Mouse (Mus musculus) ovary, postnatal 10 days (tissue): ENCODE measurements around the gene 2610301B20Rik.
"Not testable (repeated sequence)": the region's sequence is repeated elsewhere in the genome, so short reads cannot be mapped to it uniquely, and the experiment has no call there.

Experiments used
- DNase-seq: peaks from one replicate; pipeline ENCODE4 v3.0.0; 2022; ENCODE audit warnings: low spot score

The 2610301B20Rik gene

DNA sequence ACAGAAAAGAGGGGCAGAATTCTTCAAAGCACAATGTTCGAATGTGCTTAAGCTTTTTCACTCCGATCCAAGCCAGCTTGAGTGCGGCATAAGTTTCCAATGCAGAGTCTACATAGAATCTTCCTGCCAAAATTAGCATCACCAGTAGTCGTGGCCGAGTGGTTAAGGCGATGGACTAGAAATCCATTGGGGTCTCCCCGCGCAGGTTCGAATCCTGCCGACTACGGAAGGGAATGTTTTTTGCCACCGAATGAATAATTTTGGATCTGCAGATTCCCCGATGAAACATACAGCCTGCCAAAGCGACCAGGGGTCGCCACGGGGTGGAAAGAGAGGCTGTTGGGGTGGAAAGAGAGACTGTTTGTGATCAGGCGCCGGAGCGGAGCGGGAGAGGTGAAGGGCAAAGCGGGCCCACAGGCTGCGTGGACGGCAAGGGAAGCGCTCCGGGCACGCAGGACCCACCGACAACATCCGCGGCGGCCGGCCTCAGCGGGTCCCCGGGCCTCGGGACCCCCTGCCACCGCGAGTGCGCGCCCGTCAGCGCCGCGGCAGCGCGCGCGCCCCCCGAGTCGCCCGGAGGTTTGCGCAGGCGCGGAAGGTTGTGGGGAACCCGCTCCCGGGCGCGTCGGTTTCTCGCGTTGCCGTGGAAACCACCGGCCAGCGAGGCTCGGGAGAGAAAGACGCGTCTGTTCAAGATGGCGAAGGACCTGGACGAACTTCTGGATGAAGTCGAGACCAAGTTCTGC lies at the start of gene 2610301B20Rik:
Gene 2610301B20Rik, plus strand, starts transcription at position 579 of the 746 bp plus-strand sequence.
- DNase-seq = peak; percentile 87

DNA sequence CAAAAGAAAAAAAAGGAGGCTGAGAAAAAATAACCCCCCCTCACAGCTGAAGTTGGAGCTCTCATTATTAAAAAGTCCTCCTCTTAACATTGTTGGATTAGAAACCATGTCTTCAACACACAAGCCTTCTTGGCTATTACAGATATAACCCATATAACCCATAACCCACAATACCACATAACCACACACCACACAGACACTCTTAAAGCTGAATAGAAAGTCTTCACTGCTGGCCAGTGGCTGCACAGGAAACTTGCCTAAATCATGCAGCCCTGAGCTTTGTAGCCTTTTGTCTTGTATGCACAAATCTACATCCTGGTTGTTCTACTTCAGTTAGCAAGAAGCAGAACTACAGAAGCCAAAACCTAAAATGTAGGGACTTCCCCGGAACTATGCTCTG lies 41.0 kb upstream of the 2610301B20Rik start:
- DNase-seq = no peak

GRCm38 (mm10) chr4:10835252-10836051 lies 38.8 kb upstream of the 2610301B20Rik start:
- no peak for DNase-seq

GRCm38 (mm10) chr4:10845848-10846247 lies 28.4 kb upstream of the 2610301B20Rik start:
- no peak for DNase-seq

- no peak for DNase-seq
Measured at GRCm38 (mm10) chr4:10849812-10850211, 24.5 kb upstream of the 2610301B20Rik start.

DNA sequence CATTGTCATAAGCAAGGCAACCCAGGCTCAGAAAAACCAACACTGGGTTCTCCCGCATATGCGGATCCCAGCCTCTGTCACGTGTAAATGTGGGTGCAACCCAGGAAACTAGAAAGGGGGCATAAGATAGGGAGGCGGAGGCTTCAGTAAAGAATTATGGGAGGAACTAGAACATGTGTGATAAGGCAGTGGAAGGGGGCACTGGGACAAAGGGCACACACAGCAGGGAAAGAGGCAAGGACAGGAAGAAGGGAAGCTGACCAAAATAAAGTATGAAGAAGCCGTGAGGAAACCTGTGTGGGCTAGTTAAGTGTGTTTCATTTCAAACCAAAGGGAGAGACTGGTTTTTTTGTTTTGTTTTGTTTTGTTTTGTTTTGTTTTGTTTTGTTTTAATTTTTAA lies 23.3 kb upstream of the 2610301B20Rik start:
- no peak for DNase-seq

- no peak for DNase-seq
Measured at GRCm38 (mm10) chr4:10859174-10859573, 15.1 kb upstream of the 2610301B20Rik start.

- DNase-seq = no peak
Measured at GRCm38 (mm10) chr4:10859911-10860581, 14.3 kb upstream of the 2610301B20Rik start.

- no peak for DNase-seq
Measured at GRCm38 (mm10) chr4:10860825-10861224, 13.5 kb upstream of the 2610301B20Rik start.

- not testable (repeated sequence) for DNase-seq
Measured at GRCm38 (mm10) chr4:10862882-10863281, 11.4 kb upstream of the 2610301B20Rik start.

GRCm38 (mm10) chr4:10872231-10872630 lies 2.1 kb upstream of the 2610301B20Rik start:
- DNase-seq = no peak

DNA sequence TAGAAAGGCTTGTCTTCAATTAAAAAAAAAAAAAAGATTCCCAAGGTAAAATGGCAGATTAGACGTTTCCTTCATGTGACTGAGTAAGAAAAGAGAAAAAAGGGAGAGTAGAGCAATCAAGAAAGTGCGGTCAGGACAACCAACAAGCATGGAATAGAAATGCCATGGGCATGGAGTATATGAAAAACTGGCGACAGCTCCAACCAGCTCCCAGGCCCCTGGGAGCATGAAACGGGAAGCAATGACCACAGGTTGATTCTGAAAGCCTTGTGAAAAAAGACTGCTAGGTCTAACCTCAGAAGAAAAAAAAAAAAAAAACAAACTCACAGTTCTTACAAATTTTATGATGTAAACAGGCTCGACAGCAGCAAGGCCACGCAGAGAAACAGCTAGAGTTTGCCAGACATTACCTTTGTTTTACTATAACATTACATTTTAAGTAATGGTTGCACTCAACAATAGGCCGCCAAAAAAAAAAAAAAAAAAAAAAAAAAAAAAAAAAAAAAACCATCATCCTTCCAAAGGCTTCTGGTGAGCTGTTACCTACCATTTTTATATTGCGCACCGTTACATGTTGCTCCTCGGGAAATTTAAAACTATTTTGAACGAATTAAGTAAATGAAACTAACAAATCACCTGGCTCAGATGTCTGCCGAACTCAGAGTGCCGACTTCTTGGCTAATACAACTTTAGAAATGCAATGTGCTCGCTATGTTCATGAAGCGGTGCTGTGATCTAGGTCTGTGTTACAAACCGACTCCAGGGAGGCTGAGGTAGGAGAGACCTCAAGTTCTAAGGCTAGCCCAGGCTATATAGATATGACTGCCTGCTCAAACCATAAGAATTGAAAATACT lies 1.4 kb upstream of the 2610301B20Rik start:
- no peak for DNase-seq

DNA sequence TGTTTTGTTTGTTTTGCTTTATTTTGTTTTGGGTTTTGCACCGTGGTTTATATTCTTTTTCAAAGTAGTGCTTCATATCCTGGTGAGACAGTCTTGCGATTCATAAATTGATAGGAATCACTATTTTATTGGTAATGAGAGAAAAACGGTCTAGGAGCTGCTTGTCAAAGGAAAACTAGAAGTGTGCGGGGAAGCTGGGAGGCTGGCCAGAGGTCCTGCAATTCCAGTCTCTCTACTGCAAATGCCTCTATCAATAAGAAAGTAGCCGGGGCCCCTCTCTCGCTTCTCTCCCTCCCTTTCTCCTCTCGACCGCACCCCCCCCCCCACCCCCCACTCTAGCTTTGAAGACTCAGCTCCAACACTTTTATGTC lies 764 bp upstream of the 2610301B20Rik start:
- no peak for DNase-seq

DNA sequence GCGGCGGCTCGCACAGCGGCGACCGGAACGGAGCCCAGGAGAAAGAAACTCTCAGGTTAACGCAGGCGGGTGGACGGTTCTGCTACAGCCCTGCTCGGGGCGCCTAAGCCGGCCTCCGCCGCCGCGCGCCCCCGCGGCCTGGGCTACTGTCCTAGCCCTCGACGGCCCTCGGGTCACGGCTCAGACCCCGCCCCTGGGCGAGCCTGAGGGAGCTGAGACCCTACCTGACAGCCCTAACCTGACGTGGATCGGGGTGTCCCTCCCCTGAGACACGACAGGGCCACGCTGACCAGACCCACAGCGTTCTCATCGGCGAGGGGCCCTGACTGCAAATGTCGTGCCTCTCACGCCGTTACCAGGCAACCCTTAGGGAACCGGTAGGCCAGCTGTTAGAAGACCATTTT lies 422 bp downstream of the 2610301B20Rik start:
- DNase-seq = peak; percentile 33

GRCm38 (mm10) chr4:10875407-10875806 lies 1.1 kb downstream of the 2610301B20Rik start:
- DNase-seq = no peak

DNA sequence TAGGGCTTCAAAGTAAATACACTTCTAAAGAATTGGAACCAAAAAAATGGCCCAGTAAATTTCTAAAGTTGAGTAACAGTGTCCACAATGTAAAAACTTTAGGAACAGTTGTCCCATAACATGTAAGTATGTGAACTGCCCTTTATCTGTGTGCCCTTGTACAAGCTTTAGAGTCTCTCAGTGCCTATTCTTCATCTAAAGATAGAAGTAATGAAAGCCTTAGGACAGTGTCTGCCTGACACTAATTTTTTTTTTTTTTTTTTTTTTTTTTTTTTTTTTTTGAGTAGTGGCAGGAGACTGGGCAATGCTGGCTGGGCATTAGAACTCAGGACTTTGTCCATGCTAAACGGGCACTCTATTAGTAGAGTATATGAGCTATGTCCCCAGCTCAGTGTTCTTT lies 2.8 kb downstream of the 2610301B20Rik start:
- no peak for DNase-seq

- DNase-seq = no peak
Measured at GRCm38 (mm10) chr4:10883740-10884408, 9.6 kb downstream of the 2610301B20Rik start.

GRCm38 (mm10) chr4:10888835-10889234 lies 14.5 kb downstream of the 2610301B20Rik start:
- no peak for DNase-seq

- DNase-seq = no peak
Measured at GRCm38 (mm10) chr4:10896262-10896661, 22.0 kb downstream of the 2610301B20Rik start.

DNA sequence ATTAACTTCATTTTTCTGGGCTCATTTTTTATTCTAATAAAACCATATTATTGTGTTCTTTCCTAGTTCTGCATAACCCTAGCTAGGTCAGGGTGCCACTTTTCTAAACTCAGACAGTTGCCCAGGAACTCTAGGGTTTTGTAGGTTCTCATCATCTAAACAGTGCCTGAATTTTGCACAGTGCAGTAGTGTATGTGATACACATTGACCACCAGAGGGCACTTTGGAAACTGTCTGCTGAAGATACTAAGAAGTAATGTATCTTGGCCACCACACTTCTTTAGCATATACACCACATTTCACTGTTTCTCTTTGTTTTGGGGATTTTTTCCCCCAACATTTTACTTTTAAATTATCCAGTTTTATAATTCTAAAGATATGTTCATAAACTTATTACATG lies 22.6 kb downstream of the 2610301B20Rik start:
- no peak for DNase-seq

DNA sequence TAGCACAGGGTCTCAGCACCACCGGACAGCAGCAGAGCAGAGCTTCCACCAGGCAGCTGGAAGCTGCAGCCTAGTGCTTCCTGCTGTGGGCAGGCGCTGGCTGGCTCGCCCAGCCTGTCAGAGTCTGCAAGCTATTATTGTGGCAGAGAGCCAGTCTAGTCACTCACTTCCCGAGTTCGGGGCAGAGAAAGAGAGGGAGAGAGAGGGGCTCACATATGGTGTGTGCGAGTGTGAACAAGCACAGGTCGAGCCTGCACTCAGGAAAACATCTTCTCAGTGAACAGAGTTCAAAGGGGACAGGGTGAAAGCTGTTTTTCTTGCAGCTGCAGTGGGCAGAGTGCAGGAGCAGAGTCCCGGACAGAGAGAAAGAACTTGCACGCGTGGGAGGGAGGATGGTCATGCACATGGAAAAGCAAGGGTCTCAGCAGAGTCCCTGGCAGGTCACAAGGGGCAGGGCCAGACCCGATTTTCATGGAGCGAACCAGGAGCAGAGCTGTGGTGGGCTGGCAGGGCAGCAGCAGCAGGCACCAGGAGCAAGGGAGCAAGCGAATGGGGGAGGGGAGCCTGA lies 31.0 kb downstream of the 2610301B20Rik start:
- DNase-seq = no peak
